Mouse (Mus musculus) liver, adult 2 months (tissue): ENCODE measurements at regions not wholly inside any gene's neighbourhood (a gene's known extent, or its start where the extent isn't known, plus 50 kb on each side); places are given as distances from the start of the nearest gene placed in this dataset.

Experiments used
- CTCF ChIP-seq: fragments of 200-500 bp; IDR thresholded peaks from 2 replicates; pipeline ENCODE4 v1.5.1; 2011; ENCODE audit warnings: low read depth, low read length, control low read depth
- POLR2A ChIP-seq: fragments of 200-500 bp; IDR thresholded peaks from 2 replicates; pipeline ENCODE4 v1.6.1; 2011; ENCODE audit warnings: low read length, control low read depth; ENCODE audit not compliant: insufficient read depth; ENCODE audit errors: extremely low read depth

GRCm38 (mm10) chr16:76191135-76191534 is 169.1 kb upstream of the Samsn1 start:
- no peak for TF ChIP-seq CTCF
- no peak for TF ChIP-seq POLR2A
